Mouse (Mus musculus) ovary, postnatal 10 days (tissue): ENCODE data around the gene Trim38.
"Not testable (repeated sequence)": the region's sequence is repeated elsewhere in the genome, so short reads cannot be mapped to it uniquely, and the experiment has no call there.

Source experiments
- DNase-seq: peaks from one replicate; pipeline ENCODE4 v3.0.0; 2022; ENCODE audit warnings: low spot score

Trim38 gene

DNA sequence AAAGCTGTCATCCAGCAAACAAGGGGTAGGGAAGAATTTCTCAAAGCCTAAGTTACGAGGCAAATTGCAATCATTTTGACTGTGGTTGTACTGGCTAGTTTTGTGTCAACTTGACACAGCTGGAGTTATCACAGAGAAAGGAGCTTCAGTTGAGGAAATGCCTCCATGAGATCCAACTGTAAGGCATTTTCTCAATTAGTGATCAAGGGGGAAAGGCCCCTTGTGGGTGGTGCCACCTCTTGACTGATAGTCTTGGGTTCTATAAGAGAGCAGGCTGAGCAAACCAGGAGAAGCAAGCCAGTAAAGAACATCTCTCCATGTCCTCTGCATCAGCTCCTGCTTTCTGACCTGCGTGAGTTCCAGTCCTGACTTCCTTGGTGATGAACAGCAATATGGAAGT lies at the start of gene Trim38:
Gene Trim38 (plus strand): TSS at position 301 of the 400 bp plus-strand sequence.
- DNase-seq: not testable (repeated sequence)

GRCm38 (mm10) chr13:23724239-23724638 lies 45.5 kb upstream of the Trim38 start:
- DNase-seq: no peak

GRCm38 (mm10) chr13:23725213-23725612 lies 44.5 kb upstream of the Trim38 start:
- DNase-seq: no peak

- no peak for DNase-seq
Observed at GRCm38 (mm10) chr13:23728472-23729191, 41.1 kb upstream of the Trim38 start.

- DNase-seq: no peak
Observed at GRCm38 (mm10) chr13:23729192-23729525, 40.6 kb upstream of the Trim38 start.

GRCm38 (mm10) chr13:23729706-23730105 lies 40.0 kb upstream of the Trim38 start:
- no peak for DNase-seq

- DNase-seq: no peak
Observed at GRCm38 (mm10) chr13:23730479-23730878, 39.2 kb upstream of the Trim38 start.

GRCm38 (mm10) chr13:23732156-23732804 lies 37.4 kb upstream of the Trim38 start:
- no peak for DNase-seq

GRCm38 (mm10) chr13:23737091-23737490 lies 32.6 kb upstream of the Trim38 start:
- no peak for DNase-seq

GRCm38 (mm10) chr13:23738041-23738440 lies 31.7 kb upstream of the Trim38 start:
- no peak for DNase-seq

GRCm38 (mm10) chr13:23738677-23739068 lies 31.0 kb upstream of the Trim38 start, which contains the start of gene Hist1h1c:
Gene Hist1h1c, plus strand, starts transcription at chr13:23738808.
- peak; percentile 95 for DNase-seq

DNA sequence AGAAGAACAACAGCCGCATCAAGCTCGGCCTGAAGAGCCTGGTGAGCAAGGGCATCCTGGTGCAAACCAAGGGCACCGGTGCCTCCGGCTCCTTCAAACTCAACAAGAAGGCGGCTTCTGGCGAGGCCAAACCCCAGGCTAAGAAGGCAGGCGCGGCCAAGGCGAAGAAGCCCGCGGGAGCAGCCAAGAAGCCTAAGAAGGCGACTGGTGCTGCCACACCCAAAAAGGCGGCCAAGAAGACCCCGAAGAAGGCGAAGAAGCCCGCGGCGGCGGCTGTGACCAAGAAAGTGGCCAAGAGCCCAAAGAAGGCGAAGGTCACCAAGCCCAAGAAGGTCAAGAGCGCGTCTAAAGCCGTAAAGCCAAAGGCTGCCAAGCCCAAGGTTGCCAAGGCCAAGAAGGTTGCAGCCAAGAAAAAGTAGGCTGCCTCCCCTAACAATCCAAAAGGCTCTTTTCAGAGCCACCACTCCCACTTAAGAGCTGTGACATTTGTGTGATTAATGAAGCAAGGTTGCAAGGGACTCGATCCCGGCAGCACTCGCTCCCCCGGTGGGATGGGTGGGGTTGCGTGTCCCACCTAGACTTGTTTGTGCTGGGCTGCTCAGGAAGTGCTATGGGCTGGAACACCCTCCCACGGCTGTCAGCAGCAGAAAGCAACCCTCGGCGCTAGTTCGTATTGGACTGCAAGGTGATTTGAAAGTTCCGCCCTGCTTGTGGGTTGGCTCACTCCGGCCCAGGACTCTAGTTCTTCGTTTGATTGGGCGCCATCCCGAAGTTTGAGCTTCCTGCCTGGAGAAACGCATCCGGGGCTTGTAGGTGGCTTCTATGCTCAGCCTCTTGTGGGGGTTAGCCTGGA lies 30.4 kb upstream of the Trim38 start:
- DNase-seq: peak; percentile 78

GRCm38 (mm10) chr13:23739922-23740252 lies 29.8 kb upstream of the Trim38 start:
- no peak for DNase-seq

DNA sequence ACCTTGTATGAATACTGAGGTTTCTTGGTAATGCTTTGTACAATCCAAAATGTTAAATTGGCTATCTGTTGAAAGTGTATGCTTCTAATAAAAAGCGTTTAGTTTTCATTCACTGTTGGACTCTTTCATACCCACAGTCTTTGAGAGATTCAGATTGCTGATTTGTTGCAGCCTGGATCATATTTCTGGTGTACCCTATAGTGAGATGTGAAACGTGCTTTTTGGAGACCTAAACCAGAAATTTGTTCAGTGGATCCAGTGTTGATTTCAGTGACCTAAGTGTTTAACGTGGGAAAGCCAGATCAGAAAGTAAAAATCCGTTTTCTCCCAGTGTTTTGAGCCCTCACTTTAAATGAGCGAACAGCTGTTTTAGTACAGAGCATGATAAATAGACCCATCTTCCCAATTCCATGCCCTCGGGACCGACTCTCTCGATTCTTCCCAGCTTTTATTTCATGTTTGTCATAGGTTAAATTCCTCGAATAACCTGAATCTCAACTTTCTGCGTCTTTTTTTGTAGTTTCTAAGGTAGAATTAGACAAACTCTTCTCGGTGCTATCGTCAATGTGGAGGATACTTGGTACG lies 29.4 kb upstream of the Trim38 start:
- DNase-seq: no peak

DNA sequence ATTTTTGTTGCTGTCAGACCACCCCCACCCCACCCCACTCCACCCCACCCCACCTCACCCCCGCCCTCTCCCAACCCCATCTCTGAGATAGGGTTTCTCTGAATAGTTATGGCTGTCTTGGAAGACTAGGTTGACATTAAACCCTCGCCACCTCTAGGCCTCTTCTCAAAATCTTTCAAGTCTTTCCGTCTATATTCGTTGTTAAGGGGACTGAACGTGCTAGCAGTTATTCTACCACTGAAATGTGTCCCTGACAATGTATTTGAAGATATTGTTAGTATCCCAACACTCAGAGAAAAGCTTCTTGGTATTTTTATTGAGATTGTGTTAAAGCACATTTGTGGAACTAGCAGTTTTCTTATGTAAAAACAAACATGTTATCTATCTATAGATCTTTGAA lies 28.8 kb upstream of the Trim38 start:
- DNase-seq: no peak

DNA sequence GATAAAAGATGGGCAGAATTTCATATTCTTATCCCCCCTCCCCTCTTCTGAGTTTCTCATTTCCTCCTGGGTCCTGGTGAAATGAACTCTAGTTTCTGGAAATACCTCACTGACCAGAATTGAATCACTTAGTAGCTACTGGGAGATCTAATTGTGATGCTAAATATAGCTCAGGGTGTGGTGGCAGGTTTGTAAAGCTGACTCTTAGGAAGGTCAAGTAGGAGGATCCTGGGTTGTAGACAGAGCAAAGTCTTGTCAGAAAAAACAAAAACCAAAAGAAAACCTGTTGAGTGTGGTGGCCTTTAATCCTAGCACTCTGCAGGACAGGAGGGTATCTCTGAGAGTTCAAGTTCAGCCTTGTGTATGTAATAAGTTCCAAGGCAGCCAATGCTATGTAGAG lies 27.7 kb upstream of the Trim38 start:
- no peak for DNase-seq

DNA sequence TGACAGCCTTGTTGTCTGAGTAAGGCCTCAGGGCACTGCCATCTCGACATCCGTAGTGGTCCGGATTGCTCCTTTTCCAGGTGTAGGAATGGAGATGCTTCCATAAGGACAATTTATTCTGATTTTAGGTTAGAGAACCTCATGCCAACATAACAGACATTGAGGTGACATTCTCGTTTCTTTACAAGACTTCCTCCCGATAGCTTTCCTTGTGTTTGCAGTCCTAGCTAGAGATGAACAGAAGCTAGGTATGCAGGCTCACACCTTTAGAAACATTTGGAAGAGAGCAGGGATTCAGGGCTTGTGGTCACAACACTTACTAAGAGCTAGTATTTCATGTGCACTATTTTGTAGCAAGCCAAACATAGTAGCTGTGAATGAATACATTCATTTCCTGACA lies 26.5 kb upstream of the Trim38 start:
- no peak for DNase-seq

DNA sequence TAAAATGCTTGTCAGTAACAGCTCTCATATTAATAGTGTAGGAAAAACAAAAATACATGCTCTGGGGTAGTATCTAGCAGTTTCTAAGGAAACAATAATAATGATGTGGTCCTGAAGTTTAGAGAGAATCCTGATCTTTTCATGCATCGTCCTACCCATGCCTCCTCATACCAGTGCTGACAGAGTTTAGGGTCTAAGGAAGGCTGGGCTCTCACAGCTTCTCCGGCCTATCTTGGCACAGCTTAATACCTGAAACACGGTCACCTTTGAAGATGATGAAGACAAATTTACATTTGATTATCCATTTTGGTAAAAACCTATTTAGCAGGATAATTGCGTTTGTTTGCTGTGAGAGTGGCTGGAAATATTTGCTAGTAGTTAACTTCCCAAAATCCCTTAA lies 25.8 kb upstream of the Trim38 start:
- no peak for DNase-seq

DNA sequence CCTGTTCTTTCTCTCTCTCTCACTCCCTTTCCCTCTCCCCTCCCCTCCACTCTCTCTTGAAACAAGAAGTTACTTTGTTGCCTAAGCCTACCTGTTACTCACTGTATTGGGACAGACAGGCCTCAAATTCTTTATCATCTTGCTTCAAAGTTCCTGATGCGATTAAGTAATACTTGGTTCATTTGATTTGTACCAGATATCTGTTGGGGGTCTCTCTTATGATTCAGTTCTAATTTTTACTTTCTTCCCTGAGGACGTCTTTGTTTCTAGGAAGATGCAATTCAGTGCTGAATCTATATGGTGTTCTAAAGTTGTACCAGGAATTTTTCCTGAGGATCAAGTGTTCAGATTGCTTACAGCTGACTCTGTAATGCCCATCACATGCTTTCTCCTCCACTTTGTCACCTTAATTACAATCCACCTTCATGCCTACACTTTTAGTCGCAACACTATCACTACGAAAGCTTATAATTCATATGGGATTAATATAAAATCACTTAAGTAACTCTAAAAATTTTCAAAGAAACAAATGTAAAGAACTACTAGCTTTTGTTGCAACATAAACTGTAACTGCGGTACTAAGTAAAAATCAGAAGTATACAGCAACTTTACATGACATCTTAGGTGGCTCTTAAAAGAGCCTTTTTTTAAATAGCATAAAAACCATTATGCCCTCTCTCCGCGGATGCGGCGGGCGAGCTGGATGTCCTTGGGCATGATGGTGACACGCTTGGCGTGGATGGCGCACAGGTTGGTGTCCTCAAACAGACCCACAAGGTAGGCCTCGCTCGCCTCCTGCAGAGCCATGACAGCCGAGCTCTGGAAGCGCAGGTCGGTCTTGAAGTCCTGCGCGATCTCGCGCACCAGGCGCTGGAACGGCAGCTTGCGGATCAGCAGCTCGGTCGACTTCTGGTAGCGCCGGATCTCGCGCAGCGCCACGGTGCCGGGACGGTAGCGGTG lies 25.0 kb upstream of the Trim38 start:
- DNase-seq: no peak

- DNase-seq: no peak
Observed at GRCm38 (mm10) chr13:23745381-23746161, 24.1 kb upstream of the Trim38 start, which contains the start of gene Hist1h3c. Gene Hist1h3c, minus strand, starts transcription at chr13:23745602.
